In genomic region chr2:158658822-158659221, GRCm38 (mm10) we compare ENCODE assay signal across 9 mouse cellular contexts. TPM values are rescaled to one million over a fixed set of nuclear protein-coding genes. Genes with fewer than 3 reads are reported as not detected.
DNase-seq lines count a peak whose midpoint lies in the region; ATAC-seq lines count a peak whose summit lies in the region.
"Had no signal": no experiment of that assay in that cellular context is flagged by ENCODE, and none has a peak within 500 bp of the region (broad histone marks: within the 10 kb centered on the region; RNA-seq: fewer than 3 reads in every experiment).

No protein-coding gene starts in this region.

- peaks cover 6% of the 10 kb centered on the region; the same call in 1 of the 2 replicates for H3K4me1 ChIP-seq in heart, embryonic 15.5 days (replicated peaks)
- H3K4me1 ChIP-seq in limb, embryonic 10.5 days: peaks cover 15% of the 10 kb centered on the region
- 0 out of 2 replicates have a peak, but pooled peaks cover 7% of the 10 kb centered on the region for H3K4me1 ChIP-seq in stomach, embryonic 15.5 days

- ATAC-seq in heart, embryonic 15.5 days (replicated peaks; ENCODE audit: insufficient number of reproducible peaks, insufficient read depth, low FRiP score, low read depth): peak; percentile 74
- peak; percentile 68; the same call in 1 of the 2 replicates for ATAC-seq in stomach, embryonic 15.5 days (ENCODE audit: insufficient read depth, low FRiP score, low read depth)

- H3K36me3 ChIP-seq in heart, embryonic 15.5 days: no peaks in the 10 kb centered on the region
- H3K36me3 ChIP-seq in limb, embryonic 10.5 days: no peaks in the 10 kb centered on the region
- no peaks in the 10 kb centered on the region for H3K36me3 ChIP-seq in stomach, embryonic 15.5 days

- H3K9ac ChIP-seq in heart, embryonic 15.5 days: no peak overlapping the region
- H3K9ac ChIP-seq in stomach, embryonic 15.5 days: no peak overlapping the region

- no peaks in the 10 kb centered on the region for H3K27me3 ChIP-seq in heart, embryonic 15.5 days
- 0 out of 2 replicates have a peak, but pooled peaks cover under 1% of the 10 kb centered on the region for H3K27me3 ChIP-seq in limb, embryonic 10.5 days (ENCODE audit: low read depth, poor library complexity, severe bottlenecking)
- H3K27me3 ChIP-seq in stomach, embryonic 15.5 days (replicated peaks): no peaks in the 10 kb centered on the region

- no peak overlapping the region for H3K4me2 ChIP-seq in heart, embryonic 15.5 days
- no peak overlapping the region for H3K4me2 ChIP-seq in stomach, embryonic 15.5 days

- peak; percentile 34 for DNase-seq in ovary, adult 18-20 months (ENCODE audit: low spot score)
- DNase-seq in ovary, postnatal 10 days (ENCODE audit: low spot score): no peak
- DNase-seq in limb, embryonic 10.5 days (ENCODE audit: low spot score): no peak
- no peak for DNase-seq in layer of hippocampus, adult 8-10 months (ENCODE audit: low spot score in 2 of 2)
- DNase-seq in thymus, postnatal 25 days: no peak
- no peak for DNase-seq in left cerebral cortex, adult 8-10 months (ENCODE audit: low spot score in 2 of 2)
- DNase-seq: cerebellum, adult 9-11 months had no signal

- WGBS in heart, embryonic 15.5 days: 46% methylated on average over 6 of the region's 6 CpGs
- WGBS in limb, embryonic 10.5 days: 61% methylated on average over 6 of the region's 6 CpGs
- 29% methylated on average over 6 of the region's 6 CpGs for WGBS in stomach, embryonic 15.5 days

- H3K27ac ChIP-seq in heart, embryonic 15.5 days: peak overlapping the region; percentile 64
- peak overlapping the region; percentile 65 for H3K27ac ChIP-seq in limb, embryonic 10.5 days
- peak overlapping the region; percentile 59; the same call in 1 of the 2 replicates for H3K27ac ChIP-seq in stomach, embryonic 15.5 days

- no peaks in the 10 kb centered on the region for H3K9me3 ChIP-seq in heart, embryonic 15.5 days (replicated peaks)
- no peaks in the 10 kb centered on the region for H3K9me3 ChIP-seq in limb, embryonic 10.5 days (replicated peaks)
- H3K9me3 ChIP-seq in stomach, embryonic 15.5 days: no peaks in the 10 kb centered on the region

- no peak overlapping the region for H3K4me3 ChIP-seq in heart, embryonic 15.5 days
- no peak overlapping the region for H3K4me3 ChIP-seq in limb, embryonic 10.5 days
- H3K4me3 ChIP-seq in stomach, embryonic 15.5 days (replicated peaks): no peak overlapping the region

RNA-seq across cellular contexts. Expression of gene Ppp1r16b, which starts 6.4 kb away (rescaled TPM):
- polyA plus RNA-seq in heart, embryonic 15.5 days (2015; fragmentation: Nextera tagmentation; extraction: Ambion mirVana): 5.2 and 6.8 TPM in 2 replicates
- polyA plus RNA-seq in limb, embryonic 10.5 days (2016; fragmentation: Nextera tagmentation; extraction: Ambion mirVana): 4.4 TPM in 2 replicates
- polyA plus RNA-seq in stomach, embryonic 15.5 days (2015; fragmentation: Nextera tagmentation; extraction: Ambion mirVana): 3.8 and 4.2 TPM in 2 replicates
- 100 to 1,000 TPM; 118 to 142 (median 128) TPM for total RNA-seq in layer of hippocampus, adult 8-10 months (2022)
- 100 to 1,000 TPM; 130 to 163 (median 146) TPM for total RNA-seq in left cerebral cortex, adult 8-10 months (2022)

RNA-seq across cellular contexts. Expression of gene Actr5, which starts 34.1 kb away (rescaled TPM):
- polyA plus RNA-seq in heart, embryonic 15.5 days (2015; fragmentation: Nextera tagmentation; extraction: Ambion mirVana): 5.6 and 7.4 TPM in 2 replicates
- 13.8 and 16.2 TPM in 2 replicates for polyA plus RNA-seq in limb, embryonic 10.5 days (2016; fragmentation: Nextera tagmentation; extraction: Ambion mirVana)
- polyA plus RNA-seq in stomach, embryonic 15.5 days (2015; fragmentation: Nextera tagmentation; extraction: Ambion mirVana): 8.7 and 9.7 TPM in 2 replicates
- total RNA-seq in layer of hippocampus, adult 8-10 months (2022): 10 to 100 TPM; 14.3 to 15.1 (median 14.7) TPM
- total RNA-seq in left cerebral cortex, adult 8-10 months (2022): 10 to 100 TPM; 10.4 to 14.3 (median 12.4) TPM

RNA-seq across cellular contexts. Expression of gene Slc32a1, which starts 48.3 kb away (rescaled TPM):
- not detected in 2 replicates for polyA plus RNA-seq in heart, embryonic 15.5 days (2015; fragmentation: Nextera tagmentation; extraction: Ambion mirVana)
- not detected in 2 replicates for polyA plus RNA-seq in limb, embryonic 10.5 days (2016; fragmentation: Nextera tagmentation; extraction: Ambion mirVana)
- polyA plus RNA-seq in stomach, embryonic 15.5 days (2015; fragmentation: Nextera tagmentation; extraction: Ambion mirVana): not detected in 2 replicates
- total RNA-seq in layer of hippocampus, adult 8-10 months (2022): 10 to 100 TPM; 62.7 to 69.9 (median 64.8) TPM
- total RNA-seq in left cerebral cortex, adult 8-10 months (2022): 100 to 1,000 TPM; 130 to 145 (median 137) TPM
